In the genomic region with DNA sequence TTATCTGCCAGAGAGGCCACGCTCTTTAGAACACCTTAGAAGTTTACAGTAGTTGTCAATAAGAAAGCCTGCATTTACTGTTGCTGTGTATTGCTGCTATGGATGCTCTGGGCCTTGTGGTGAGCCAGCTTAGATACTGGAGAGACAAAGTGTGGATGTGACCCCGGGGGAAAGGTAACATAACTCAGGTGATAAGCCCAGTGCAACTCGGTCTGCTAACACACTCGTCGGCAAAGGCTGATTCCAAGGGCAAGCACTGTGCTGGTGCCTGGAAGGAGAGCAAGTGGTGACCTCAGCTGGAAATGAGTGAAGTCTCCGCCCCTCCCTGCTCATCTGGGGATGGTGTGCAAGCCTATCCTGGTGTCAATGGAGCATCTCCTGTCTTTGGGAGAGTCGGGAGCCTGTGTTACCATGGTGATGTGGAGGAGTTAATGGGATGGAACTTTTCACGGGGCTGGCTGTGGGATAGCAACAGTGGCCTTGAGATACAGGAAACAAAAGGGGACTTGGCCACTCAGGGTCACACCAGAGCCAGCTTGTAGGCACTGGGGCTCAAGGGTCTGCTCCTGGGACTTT, we compare ENCODE assay signal across 17 mouse cellular contexts.
DNase-seq lines count a peak whose midpoint lies in the region; ATAC-seq lines count a peak whose summit lies in the region.
"Had no signal": no experiment of that assay in that cellular context is flagged by ENCODE, and none has a peak within 500 bp of the region (broad histone marks: within the 10 kb centered on the region; RNA-seq: fewer than 3 reads in every experiment).

No protein-coding gene starts in this region.

- peak; percentile 5 for DNase-seq in kidney, postnatal 4 days
- DNase-seq in kidney, postnatal 10 days: no peak
- DNase-seq in embryo, embryonic 9.5 days (ENCODE audit: extremely low spot score): peak; percentile 15
- DNase-seq in mesoderm, embryonic 11.5 days (ENCODE audit: low read depth, low spot score): peak; percentile 36
- DNase-seq in layer of hippocampus, adult 11-12 months (ENCODE audit: low spot score): no peak
- no peak for DNase-seq in heart, adult 8-10 months (ENCODE audit: low spot score)
- DNase-seq: adrenal gland, postnatal 10 days; cerebellum, postnatal 36 days; kidney, postnatal 36 days; lung, postnatal 36 days; right cerebral cortex, adult 18-20 months had no signal

- ATAC-seq in neural tube, embryonic 15.5 days (ENCODE audit: low FRiP score): peak; percentile 64
- no peak for ATAC-seq in erythroid progenitor cell, adult 5-6 weeks (replicated peaks; ENCODE audit: low FRiP score, poor library complexity, severe bottlenecking)

- H3K4me1 ChIP-seq in neural tube, embryonic 15.5 days: peaks cover 32% of the 10 kb centered on the region
- H3K4me1 ChIP-seq: heart, embryonic 10.5 days had no signal

- H3K9ac ChIP-seq in neural tube, embryonic 15.5 days (replicated peaks): no peak overlapping the region

- H3K4me3 ChIP-seq in neural tube, embryonic 15.5 days (replicated peaks): no peak overlapping the region
- H3K4me3 ChIP-seq: heart, embryonic 10.5 days; myocyte had no signal

- H3K27ac ChIP-seq in neural tube, embryonic 15.5 days (replicated peaks): peak overlapping the region; percentile 18; the same call in 1 of the 2 replicates
- H3K27ac ChIP-seq: heart, embryonic 10.5 days had no signal

- no peaks in the 10 kb centered on the region for H3K36me3 ChIP-seq in neural tube, embryonic 15.5 days
- H3K36me3 ChIP-seq: heart, embryonic 10.5 days had no signal

- H3K4me2 ChIP-seq in neural tube, embryonic 15.5 days: no peak overlapping the region
- H3K4me2 ChIP-seq: liver, embryonic 11.5 days had no signal

- WGBS in neural tube, embryonic 15.5 days: 40% methylated on average over 8 of the region's 8 CpGs

- H3K9me3 ChIP-seq in neural tube, embryonic 15.5 days (replicated peaks): no peaks in the 10 kb centered on the region
- H3K9me3 ChIP-seq: heart, embryonic 10.5 days had no signal

- no peaks in the 10 kb centered on the region for H3K27me3 ChIP-seq in neural tube, embryonic 15.5 days (replicated peaks)
- H3K27me3 ChIP-seq: CH12.LX had no signal

Comparison
In these comparisons a context has a peak if more than half of its experiments do, and no peak if none do; other contexts are left out.
1. DNase-seq: peak in kidney, postnatal 4 days (2 of 2), embryo, embryonic 9.5 days (single experiment) and mesoderm, embryonic 11.5 days (single experiment); none in kidney, postnatal 10 days (single experiment), layer of hippocampus, adult 11-12 months (single experiment) and heart, adult 8-10 months (single experiment).